Mouse (Mus musculus): ENCODE results near the gene Dnal1.

DNA sequence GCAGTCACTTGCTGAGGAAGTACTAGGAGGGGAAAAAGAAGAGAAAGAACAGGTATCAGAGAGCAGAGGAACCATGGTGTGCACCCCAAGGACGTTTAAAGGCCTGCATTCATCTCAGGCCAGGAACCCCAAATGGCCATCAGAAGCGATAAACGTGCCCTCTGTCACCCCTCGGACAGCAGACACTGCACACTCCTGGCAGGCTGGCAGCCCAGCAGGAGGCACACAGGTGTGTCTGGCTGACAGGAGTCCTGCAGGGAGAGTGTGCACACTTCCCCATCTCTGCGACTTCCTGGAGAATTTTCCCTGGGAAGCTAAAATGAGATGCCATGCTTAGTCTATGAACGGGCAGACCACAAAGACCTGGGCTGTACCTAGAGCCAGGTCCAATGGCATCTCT lies 39.2 kb downstream of the Dnal1 start:
- TF ChIP-seq POLR2A (IDR thresholded peaks at IDR 0.05; ENCODE audit: borderline replicate concordance, low read depth, low read length) = no peak
- no peak for TF ChIP-seq CTCF (IDR thresholded peaks at IDR 0.05; ENCODE audit: low read depth, low read length)
